Comparison of ENCODE assay signal across 7 mouse cellular contexts in genomic region chr4:125990143-125990542, GRCm38 (mm10). TPM values are rescaled to one million over a fixed set of nuclear protein-coding genes. Genes with fewer than 3 reads are reported as not detected.
DNase-seq lines count a peak whose midpoint lies in the region; ATAC-seq and TF ChIP-seq lines count a peak whose summit lies in the region.

No protein-coding gene starts in this region.

- TF ChIP-seq POLR2A in embryonic fibroblast, embryonic 13.5 days (IDR thresholded peaks at IDR 0.05; ENCODE audit: low read depth, low read length), result no peak
- TF ChIP-seq POLR2A in small intestine, adult 2 months (IDR thresholded peaks at IDR 0.05; ENCODE audit: low read depth, low read length), result no peak

- peak; percentile 73 for TF ChIP-seq CTCF in embryonic fibroblast, embryonic 13.5 days (IDR thresholded peaks at IDR 0.05; ENCODE audit: borderline replicate concordance, insufficient read depth, low read length)
- TF ChIP-seq CTCF in left cerebral cortex, adult 2 months (IDR thresholded peaks at IDR 0.05), result peak; percentile 78
- peak; percentile 71; the same call in 1 of the 2 replicates for TF ChIP-seq CTCF in small intestine, adult 2 months (IDR thresholded peaks at IDR 0.05; ENCODE audit: extremely low read depth, insufficient read length, insufficient replicate concordance, low read depth, low read length)

- intact Hi-C loops in heart, postnatal 36 days (cut with DNase I), result no loop called here
- intact Hi-C loops in left cerebral cortex, adult 2 months (cut with DNase I), result no loop called here

- no peaks in the 10 kb centered on the region for H3K4me1 ChIP-seq in embryonic fibroblast, embryonic 13.5 days (ENCODE audit: control insufficient read depth, insufficient read depth, low read length)
- H3K4me1 ChIP-seq in midbrain, embryonic 13.5 days (replicated peaks), result peaks cover 10% of the 10 kb centered on the region; the same call in 1 of the 2 replicates
- no peaks in the 10 kb centered on the region for H3K4me1 ChIP-seq in small intestine, adult 2 months (ENCODE audit: control insufficient read depth, insufficient read depth, insufficient read length, low read length)

- H3K4me2 ChIP-seq in midbrain, embryonic 13.5 days (replicated peaks), result no peak overlapping the region

- no peaks in the 10 kb centered on the region for H3K36me3 ChIP-seq in midbrain, embryonic 13.5 days
- H3K36me3 ChIP-seq in small intestine, adult 2 months (ENCODE audit: control insufficient read depth, insufficient read depth, low read length), result no peaks in the 10 kb centered on the region

- WGBS in midbrain, embryonic 13.5 days, result 8% methylated on average over 5 of the region's 7 CpGs
- 13% methylated on average over 5 of the region's 7 CpGs for WGBS in small intestine, adult 2 months

- no peak overlapping the region for H3K27ac ChIP-seq in embryonic fibroblast, embryonic 13.5 days (ENCODE audit: insufficient read depth, low read length)
- H3K27ac ChIP-seq in left cerebral cortex, adult 2 months, result no peak overlapping the region
- H3K27ac ChIP-seq in midbrain, embryonic 13.5 days, result no peak overlapping the region
- no peak overlapping the region for H3K27ac ChIP-seq in small intestine, adult 2 months (ENCODE audit: insufficient read depth, low read depth, low read length)

- no peaks in the 10 kb centered on the region for H3K9me3 ChIP-seq in midbrain, embryonic 13.5 days

- ATAC-seq in midbrain, embryonic 13.5 days, result peak; percentile 81

- no peak overlapping the region for H3K4me3 ChIP-seq in embryonic fibroblast, embryonic 13.5 days (ENCODE audit: insufficient read depth, low read length)
- no peak overlapping the region for H3K4me3 ChIP-seq in left cerebral cortex, adult 2 months
- no peak overlapping the region for H3K4me3 ChIP-seq in midbrain, embryonic 13.5 days (replicated peaks)
- H3K4me3 ChIP-seq in small intestine, adult 2 months (ENCODE audit: low read depth, low read length), result no peak overlapping the region

- DNase-seq in MN1 (ENCODE audit: low spot score), result peak; percentile 78
- peak; percentile 22 to 30 for DNase-seq in adrenal gland, postnatal 4 days (ENCODE audit: low spot score in 2 of 2)
- peak; percentile 40 to 63 for DNase-seq in heart, postnatal 36 days
- peak; percentile 64 to 69 for DNase-seq in left cerebral cortex, adult 2 months (ENCODE audit: extremely low spot score in 1 of 2, low spot score in 2 of 2)

- peaks cover 6% of the 10 kb centered on the region; the same call in 1 of the 2 replicates for H3K27me3 ChIP-seq in midbrain, embryonic 13.5 days
- H3K27me3 ChIP-seq in small intestine, adult 2 months (ENCODE audit: control insufficient read depth, insufficient read depth, low read length), result no peaks in the 10 kb centered on the region

- H3K9ac ChIP-seq in midbrain, embryonic 13.5 days (replicated peaks), result no peak overlapping the region

RNA-seq across cellular contexts. Expression of gene Csf3r, which starts 34.2 kb away (rescaled TPM):
- 1 to 10 TPM; 2.0 to 2.3 TPM for total RNA-seq in adrenal gland, postnatal 4 days (2021)
- polyA plus RNA-seq in embryonic fibroblast, embryonic 13.5 days (2011; ENCODE audit: insufficient read length, low read depth, missing spikeins), result 0.26 TPM in 1 of 2 replicates, not detected in the other
- total RNA-seq in heart, postnatal 36 days (2021), result 1 to 10 TPM in 1 of 2 experiments, under 1 TPM in 1; 1.00 to 1.6 TPM
- 1 to 10 TPM; 5.1 to 8.1 TPM for total RNA-seq in left cerebral cortex, adult 2 months (2021)
- polyA plus RNA-seq in midbrain, embryonic 13.5 days (2015; fragmentation: Nextera tagmentation; extraction: Ambion mirVana), result 0.45 and 0.57 TPM in 2 replicates
- polyA plus RNA-seq in small intestine, adult 2 months (2012; rRNA removed), result 2.1 and 2.3 TPM in 2 replicates

RNA-seq across cellular contexts. Expression of gene Mrps15, which starts 56.6 kb away (rescaled TPM):
- total RNA-seq in adrenal gland, postnatal 4 days (2021), result 10 to 100 TPM; 72.5 to 73.9 TPM
- 72.2 and 72.6 TPM in 2 replicates for polyA plus RNA-seq in embryonic fibroblast, embryonic 13.5 days (2011; ENCODE audit: insufficient read length, low read depth, missing spikeins)
- 10 to 100 TPM; 79.5 to 82.5 TPM for total RNA-seq in heart, postnatal 36 days (2021)
- 10 to 100 TPM; 44.6 to 49.0 TPM for total RNA-seq in left cerebral cortex, adult 2 months (2021)
- 122 and 130 TPM in 2 replicates for polyA plus RNA-seq in midbrain, embryonic 13.5 days (2015; fragmentation: Nextera tagmentation; extraction: Ambion mirVana)
- 130 and 204 TPM in 2 replicates for polyA plus RNA-seq in small intestine, adult 2 months (2012; rRNA removed)

Comparison
In these comparisons a context has a peak if more than half of its experiments do, and no peak if none do; other contexts are left out.
1. DNase-seq: peak in every context shown above with its lines; median percentile 78 in MN1; 66 in left cerebral cortex, adult 2 months; 52 in heart, postnatal 36 days; 26 in adrenal gland, postnatal 4 days.